Mouse (Mus musculus): ENCODE measurements at regions not wholly inside any gene's neighbourhood (a gene's known extent, or its start where the extent isn't known, plus 50 kb on each side); places are given as distances from the start of the nearest gene placed in this dataset.

- TF ChIP-seq MYOG (IDR thresholded peaks at IDR 0.05; ENCODE audit: control insufficient read depth, extremely low read depth, insufficient read length) (no peak), USF1 (IDR thresholded peaks at IDR 0.05; ENCODE audit: low read depth) (peak; percentile 18), MYOD1 (IDR thresholded peaks at IDR 0.05; ENCODE audit: control insufficient read depth, insufficient read length, low read depth) (peak; percentile 53)
Observed at GRCm38 (mm10) chr17:62940573-62941252, 59.6 kb upstream of the Efna5 start.

Measured in C2C12 (cell line).